Mouse (Mus musculus): ENCODE measurements at regions not wholly inside any gene's neighbourhood (a gene's known extent, or its start where the extent isn't known, plus 50 kb on each side); places are given as distances from the start of the nearest gene placed in this dataset.
A peak's percentile ranks its signal among the peaks of the same experiment; 100 is the strongest.

DNA sequence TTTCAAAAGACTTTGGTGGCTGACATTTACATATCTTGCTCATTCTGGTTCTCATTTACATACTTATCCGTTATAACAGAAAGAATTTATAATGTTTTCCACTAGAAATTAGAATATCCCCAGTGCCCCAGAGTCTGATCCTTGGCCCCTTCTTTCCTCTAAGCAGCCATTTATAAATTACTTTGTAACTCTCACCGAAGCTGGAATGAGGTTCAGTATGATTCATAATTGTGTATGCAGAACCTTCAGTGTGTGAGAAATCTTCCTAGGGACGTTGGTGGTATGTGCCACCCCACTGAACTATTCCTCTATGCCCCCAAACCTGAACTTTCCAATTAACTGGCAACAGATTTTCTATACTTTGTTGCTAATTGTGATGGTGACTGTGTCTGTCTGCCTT is 104.7 kb downstream of the Gm5447 start:
- Histone ChIP-seq H3K9me3 (ENCODE audit: control insufficient read depth, low read length) (no peaks in the 10 kb centered on the region), H3K27me3 (ENCODE audit: control insufficient read depth, insufficient read depth, low read length) (0 out of 2 replicates have a peak, but pooled peaks cover 5% of the 10 kb centered on the region), H3K4me2 (ENCODE audit: low read length) (no peak overlapping the region), H3K4me3 (replicated peaks; ENCODE audit: low read depth, low read length) (no peak overlapping the region), H3K27ac (replicated peaks; ENCODE audit: low read depth, low read length) (no peak overlapping the region), H3K9ac (replicated peaks; ENCODE audit: low read length) (no peak overlapping the region), H3K36me3 (ENCODE audit: control insufficient read depth, insufficient read depth, low read length) (no peaks in the 10 kb centered on the region), H3K4me1 (ENCODE audit: control insufficient read depth, insufficient read depth, low read length) (no peaks in the 10 kb centered on the region)
- DNase-seq = no peak
- WGBS = 67% methylated on average over 3 of the region's 3 CpGs
- no peak for ATAC-seq (ENCODE audit: low FRiP score, low TSS enrichment)

DNA sequence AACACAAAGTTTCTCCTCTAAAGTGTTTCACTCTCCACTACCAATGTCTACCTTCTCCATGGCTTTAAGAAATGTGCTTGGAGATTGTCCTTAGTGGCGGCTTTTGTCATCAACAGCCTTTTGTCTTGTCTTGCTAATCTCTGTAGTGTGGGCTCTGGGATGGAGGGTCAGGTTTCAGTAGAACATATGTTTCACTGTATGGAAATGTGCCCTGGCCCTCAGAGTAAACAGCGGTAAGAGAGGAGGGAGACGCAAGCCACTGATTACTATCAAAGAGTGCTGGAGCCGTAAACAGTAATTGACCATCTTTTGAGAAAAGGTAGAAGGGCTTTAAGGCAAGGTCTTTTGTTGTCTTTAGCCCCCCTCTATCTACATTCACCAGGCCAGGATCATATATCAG is 106.2 kb downstream of the Gm5447 start:
- 0 out of 2 replicates have a peak, but pooled peaks cover 5% of the 10 kb centered on the region for H3K27me3 ChIP-seq (ENCODE audit: control insufficient read depth, insufficient read depth, low read length)
- DNase-seq = no peak
- no peak overlapping the region for H3K4me2 ChIP-seq (ENCODE audit: low read length)
- H3K9ac ChIP-seq (replicated peaks; ENCODE audit: low read length) = no peak overlapping the region
- 45% methylated on average over 4 of the region's 4 CpGs for WGBS
- no peaks in the 10 kb centered on the region for H3K36me3 ChIP-seq (ENCODE audit: control insufficient read depth, insufficient read depth, low read length)
- ATAC-seq (ENCODE audit: low FRiP score, low TSS enrichment) = no peak
- no peak overlapping the region for H3K27ac ChIP-seq (replicated peaks; ENCODE audit: low read depth, low read length)
- no peaks in the 10 kb centered on the region for H3K4me1 ChIP-seq (ENCODE audit: control insufficient read depth, insufficient read depth, low read length)
- no peaks in the 10 kb centered on the region for H3K9me3 ChIP-seq (ENCODE audit: control insufficient read depth, low read length)
- no peak overlapping the region for H3K4me3 ChIP-seq (replicated peaks; ENCODE audit: low read depth, low read length)

DNA sequence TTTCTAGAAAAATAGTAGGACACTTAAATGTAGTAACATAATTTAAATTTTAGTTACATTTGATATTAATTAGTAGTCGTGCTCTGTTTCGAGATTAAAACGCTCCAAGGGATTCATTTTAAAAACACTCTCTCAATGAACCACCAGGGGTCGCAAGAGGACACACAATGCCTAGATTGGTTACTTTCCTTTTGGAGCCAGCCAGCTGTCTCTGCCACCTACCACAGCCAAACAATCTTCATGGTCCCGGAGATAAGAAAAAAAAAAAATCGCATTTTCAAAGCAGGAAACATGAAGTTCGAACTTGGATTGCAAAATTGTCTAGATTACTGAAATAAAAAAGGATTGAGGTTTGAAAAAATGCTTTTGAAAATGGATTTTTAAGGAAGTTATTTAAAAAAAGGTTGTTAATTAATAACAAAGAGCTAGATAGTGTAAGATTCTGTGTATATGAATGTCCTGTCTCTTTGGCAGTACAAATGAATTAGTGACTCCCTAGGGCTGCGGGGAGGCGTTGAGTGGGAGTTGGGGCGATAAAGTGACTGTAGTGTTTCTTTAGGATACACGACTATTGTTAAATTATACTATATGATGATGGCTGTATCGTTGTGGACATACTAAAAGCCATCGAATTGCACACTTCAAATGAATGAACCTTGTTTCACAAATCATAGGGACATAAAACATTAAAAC is 108.6 kb downstream of the Gm5447 start:
- DNase-seq (peak; percentile 93), ATAC-seq (ENCODE audit: low FRiP score, low TSS enrichment) (no peak)
- Histone ChIP-seq H3K4me2 (ENCODE audit: low read length) (no peak overlapping the region), H3K4me3 (replicated peaks; ENCODE audit: low read depth, low read length) (no peak overlapping the region), H3K9ac (replicated peaks; ENCODE audit: low read length) (no peak overlapping the region), H3K27me3 (ENCODE audit: control insufficient read depth, insufficient read depth, low read length) (0 out of 2 replicates have a peak, but pooled peaks cover 5% of the 10 kb centered on the region), H3K4me1 (ENCODE audit: control insufficient read depth, insufficient read depth, low read length) (no peaks in the 10 kb centered on the region), H3K9me3 (ENCODE audit: control insufficient read depth, low read length) (no peaks in the 10 kb centered on the region), H3K36me3 (ENCODE audit: control insufficient read depth, insufficient read depth, low read length) (no peaks in the 10 kb centered on the region), H3K27ac (replicated peaks; ENCODE audit: low read depth, low read length) (no peak overlapping the region)
- WGBS = 39% methylated on average over 13 of the region's 13 CpGs

DNA sequence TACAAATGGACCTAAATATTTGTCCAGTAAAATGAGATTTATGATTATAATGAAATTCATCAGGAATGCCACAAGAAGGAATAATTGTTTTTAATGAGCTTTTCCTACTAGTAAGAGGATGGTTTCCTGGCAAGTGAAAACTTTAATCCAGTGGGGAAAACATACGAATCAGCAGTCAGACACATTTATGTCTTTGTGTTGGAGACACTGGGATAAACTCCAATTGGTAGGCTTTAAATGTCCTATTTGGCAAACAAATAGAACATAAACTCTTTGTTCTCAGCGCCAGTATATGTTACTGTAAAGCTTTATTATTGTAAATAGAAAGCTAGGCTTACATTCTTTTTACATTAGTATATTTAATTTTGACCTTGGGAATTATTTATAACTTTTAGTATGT is 127.0 kb downstream of the Gm5447 start:
- no peak overlapping the region for H3K9ac ChIP-seq (replicated peaks; ENCODE audit: low read length)
- H3K4me2 ChIP-seq (ENCODE audit: low read length) = no peak overlapping the region
- WGBS = 74% methylated on average over 2 of the region's 2 CpGs
- H3K36me3 ChIP-seq (ENCODE audit: control insufficient read depth, insufficient read depth, low read length) = no peaks in the 10 kb centered on the region
- no peaks in the 10 kb centered on the region for H3K4me1 ChIP-seq (ENCODE audit: control insufficient read depth, insufficient read depth, low read length)
- no peaks in the 10 kb centered on the region for H3K27me3 ChIP-seq (ENCODE audit: control insufficient read depth, insufficient read depth, low read length)
- DNase-seq (no peak), ATAC-seq (ENCODE audit: low FRiP score, low TSS enrichment) (no peak)
- no peak overlapping the region for H3K27ac ChIP-seq (replicated peaks; ENCODE audit: low read depth, low read length)
- no peaks in the 10 kb centered on the region for H3K9me3 ChIP-seq (ENCODE audit: control insufficient read depth, low read length)
- H3K4me3 ChIP-seq (replicated peaks; ENCODE audit: low read depth, low read length) = no peak overlapping the region

DNA sequence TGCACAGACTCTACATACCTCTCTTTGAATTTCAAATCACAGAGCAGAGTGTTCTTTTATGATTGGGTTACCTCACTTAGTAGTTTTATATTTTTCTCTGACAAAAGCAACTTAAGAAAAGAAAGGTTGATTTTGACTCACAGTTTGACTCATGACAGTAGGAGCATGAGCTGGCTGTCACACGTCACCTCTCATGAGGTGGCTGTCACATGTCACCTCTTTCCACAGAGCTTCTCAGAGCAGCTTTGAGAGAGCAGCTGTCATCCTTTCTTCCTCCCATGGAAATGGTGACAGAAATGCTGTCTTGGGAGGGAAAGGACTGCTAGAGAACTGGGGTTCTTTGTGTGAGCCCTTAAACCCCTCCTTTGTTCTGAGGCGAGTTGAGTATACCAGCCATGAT is 133.4 kb downstream of the Gm5447 start:
- Histone ChIP-seq H3K9me3 (ENCODE audit: control insufficient read depth, low read length) (no peaks in the 10 kb centered on the region), H3K4me2 (ENCODE audit: low read length) (no peak overlapping the region), H3K9ac (replicated peaks; ENCODE audit: low read length) (no peak overlapping the region), H3K27me3 (ENCODE audit: control insufficient read depth, insufficient read depth, low read length) (no peaks in the 10 kb centered on the region), H3K27ac (replicated peaks; ENCODE audit: low read depth, low read length) (no peak overlapping the region), H3K4me1 (ENCODE audit: control insufficient read depth, insufficient read depth, low read length) (no peaks in the 10 kb centered on the region), H3K36me3 (ENCODE audit: control insufficient read depth, insufficient read depth, low read length) (no peaks in the 10 kb centered on the region), H3K4me3 (replicated peaks; ENCODE audit: low read depth, low read length) (no peak overlapping the region)
- ATAC-seq (ENCODE audit: low FRiP score, low TSS enrichment) (no peak), DNase-seq (no peak)
- WGBS = 66% methylated on average over 2 of the region's 2 CpGs

DNA sequence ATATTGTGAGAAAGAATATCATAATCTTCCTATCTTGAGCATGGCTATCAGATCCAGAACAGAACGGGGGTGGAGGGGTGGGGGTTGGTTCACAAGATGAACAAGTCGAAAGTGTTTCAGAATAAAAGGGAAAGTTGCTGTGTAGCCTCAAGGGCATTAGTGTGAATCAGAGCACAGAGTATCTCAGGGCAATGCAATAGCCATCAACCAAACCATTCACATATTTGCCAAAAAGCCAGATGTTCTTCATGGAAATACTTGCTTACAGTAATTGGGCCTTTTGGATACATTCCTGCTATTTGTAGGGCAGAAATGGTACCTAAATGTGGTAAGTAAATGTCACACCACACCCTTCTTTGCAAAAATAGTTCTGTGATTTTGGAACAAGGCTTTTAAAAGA is 135.2 kb downstream of the Gm5447 start:
- Histone ChIP-seq H3K4me1 (ENCODE audit: control insufficient read depth, insufficient read depth, low read length) (no peaks in the 10 kb centered on the region), H3K4me3 (replicated peaks; ENCODE audit: low read depth, low read length) (no peak overlapping the region), H3K9me3 (ENCODE audit: control insufficient read depth, low read length) (no peaks in the 10 kb centered on the region), H3K4me2 (ENCODE audit: low read length) (no peak overlapping the region), H3K27ac (replicated peaks; ENCODE audit: low read depth, low read length) (no peak overlapping the region), H3K27me3 (ENCODE audit: control insufficient read depth, insufficient read depth, low read length) (no peaks in the 10 kb centered on the region), H3K36me3 (ENCODE audit: control insufficient read depth, insufficient read depth, low read length) (no peaks in the 10 kb centered on the region), H3K9ac (replicated peaks; ENCODE audit: low read length) (no peak overlapping the region)
- DNase-seq = no peak
- WGBS = 87% methylated on average over 2 of the region's 2 CpGs
- ATAC-seq (ENCODE audit: low FRiP score, low TSS enrichment) = no peak

DNA sequence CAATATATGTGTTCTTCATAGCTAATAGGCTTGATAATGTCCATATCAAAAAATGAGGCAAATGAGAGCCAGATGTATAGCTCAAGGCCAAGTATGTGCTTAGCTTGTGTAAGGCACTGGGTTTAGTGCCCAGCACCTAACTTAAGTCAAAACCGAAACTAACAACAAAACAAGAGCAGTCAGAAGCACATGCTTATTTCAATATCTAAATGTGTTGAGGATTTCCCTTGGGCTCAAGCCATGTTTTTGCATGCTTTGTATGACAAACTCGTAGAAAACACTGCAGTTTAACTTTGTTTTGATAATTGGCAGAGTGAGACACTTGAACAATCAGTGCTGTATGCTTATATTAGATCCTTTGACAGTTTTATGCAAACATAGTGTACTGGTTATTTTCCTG is 148.7 kb downstream of the Gm5447 start:
- no peak for DNase-seq
- 72% methylated on average over 2 of the region's 2 CpGs for WGBS
- Histone ChIP-seq H3K27ac (replicated peaks; ENCODE audit: low read depth, low read length) (no peak overlapping the region), H3K36me3 (ENCODE audit: control insufficient read depth, insufficient read depth, low read length) (no peaks in the 10 kb centered on the region), H3K9ac (replicated peaks; ENCODE audit: low read length) (no peak overlapping the region), H3K4me1 (ENCODE audit: control insufficient read depth, insufficient read depth, low read length) (no peaks in the 10 kb centered on the region), H3K4me3 (replicated peaks; ENCODE audit: low read depth, low read length) (no peak overlapping the region), H3K4me2 (ENCODE audit: low read length) (no peak overlapping the region), H3K27me3 (ENCODE audit: control insufficient read depth, insufficient read depth, low read length) (no peaks in the 10 kb centered on the region), H3K9me3 (ENCODE audit: control insufficient read depth, low read length) (no peaks in the 10 kb centered on the region)
- ATAC-seq (ENCODE audit: low FRiP score, low TSS enrichment) = no peak

DNA sequence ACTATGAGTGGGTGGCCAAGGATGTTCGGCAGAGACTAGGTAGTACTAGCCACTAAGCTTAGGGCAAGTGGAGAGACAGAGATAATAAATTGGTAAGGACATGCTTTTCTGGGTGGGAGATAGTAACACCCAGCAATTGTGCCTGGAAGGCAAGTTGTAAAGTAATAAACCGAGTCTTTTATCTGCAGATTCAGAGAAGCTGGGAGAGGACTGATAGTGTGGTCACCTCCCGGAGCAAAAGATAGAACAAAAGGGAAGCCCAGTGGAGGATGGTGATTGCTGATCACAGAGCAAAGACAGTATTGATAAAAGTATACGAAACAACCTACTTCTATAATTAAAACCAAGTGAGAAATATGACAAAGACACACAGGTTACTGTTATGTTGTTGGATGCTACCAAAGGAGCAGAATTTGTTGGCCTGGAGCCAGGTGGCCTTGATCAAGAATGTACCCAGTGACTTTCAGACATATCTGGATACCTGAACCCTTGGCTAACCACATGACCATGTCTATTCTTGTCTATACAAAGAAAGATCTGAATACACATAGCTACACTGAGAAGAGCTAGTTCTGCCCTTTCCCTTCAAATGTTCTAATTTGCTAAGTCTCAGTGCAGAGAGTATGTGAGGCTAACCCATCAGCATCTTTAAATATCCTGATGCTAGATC is 150.7 kb downstream of the Gm5447 start:
- Histone ChIP-seq H3K9ac (replicated peaks; ENCODE audit: low read length) (no peak overlapping the region), H3K36me3 (ENCODE audit: control insufficient read depth, insufficient read depth, low read length) (no peaks in the 10 kb centered on the region), H3K27ac (replicated peaks; ENCODE audit: low read depth, low read length) (no peak overlapping the region), H3K4me3 (replicated peaks; ENCODE audit: low read depth, low read length) (no peak overlapping the region), H3K4me2 (ENCODE audit: low read length) (no peak overlapping the region), H3K27me3 (ENCODE audit: control insufficient read depth, insufficient read depth, low read length) (no peaks in the 10 kb centered on the region), H3K4me1 (ENCODE audit: control insufficient read depth, insufficient read depth, low read length) (no peaks in the 10 kb centered on the region), H3K9me3 (ENCODE audit: control insufficient read depth, low read length) (no peaks in the 10 kb centered on the region)
- ATAC-seq (ENCODE audit: low FRiP score, low TSS enrichment) (no peak; the same call in 1 of the 2 replicates), DNase-seq (no peak)
- WGBS = 89% methylated on average over 4 of the region's 4 CpGs

DNA sequence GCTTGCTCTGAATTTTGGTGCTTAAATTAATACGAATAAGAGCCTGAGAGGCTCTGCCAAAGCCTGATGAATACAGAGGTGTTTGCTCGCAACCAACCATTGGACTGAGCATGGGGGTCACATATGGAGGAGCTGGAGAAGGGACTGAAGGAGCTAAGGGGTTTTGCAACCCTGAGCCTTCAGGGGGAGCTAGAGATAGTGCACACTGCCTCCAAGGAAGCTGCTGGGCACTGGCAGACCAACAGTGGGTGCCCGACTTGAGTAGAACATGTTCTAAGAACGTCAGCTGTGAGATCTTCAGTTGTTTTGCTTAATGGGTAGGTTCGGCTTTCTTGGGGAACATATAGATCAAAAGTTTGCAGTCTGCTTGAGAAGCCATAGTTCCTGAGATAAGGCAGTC is 158.5 kb downstream of the Gm5447 start:
- no peak overlapping the region for H3K4me2 ChIP-seq (ENCODE audit: low read length)
- no peaks in the 10 kb centered on the region for H3K36me3 ChIP-seq (ENCODE audit: control insufficient read depth, insufficient read depth, low read length)
- 93% methylated on average over 5 of the region's 5 CpGs for WGBS
- DNase-seq = no peak
- no peak overlapping the region for H3K4me3 ChIP-seq (replicated peaks; ENCODE audit: low read depth, low read length)
- no peaks in the 10 kb centered on the region for H3K4me1 ChIP-seq (ENCODE audit: control insufficient read depth, insufficient read depth, low read length)
- ATAC-seq (ENCODE audit: low FRiP score, low TSS enrichment) = no peak
- H3K27me3 ChIP-seq (ENCODE audit: control insufficient read depth, insufficient read depth, low read length) = no peaks in the 10 kb centered on the region
- no peak overlapping the region for H3K27ac ChIP-seq (replicated peaks; ENCODE audit: low read depth, low read length)
- no peaks in the 10 kb centered on the region for H3K9me3 ChIP-seq (ENCODE audit: control insufficient read depth, low read length)
- H3K9ac ChIP-seq (replicated peaks; ENCODE audit: low read length) = no peak overlapping the region

Data from midbrain, embryonic 14.5 days (tissue).